Mouse (Mus musculus) lung, adult 2 months (tissue): ENCODE data around the gene Ago1.

Experiments
- CTCF ChIP-seq: fragments of 200-500 bp; IDR thresholded peaks from 2 replicates; pipeline ENCODE4 v1.5.1; 2011; ENCODE audit warnings: mild to moderate bottlenecking, low read length, control low read depth; ENCODE audit not compliant: insufficient read depth
- POLR2A ChIP-seq: fragments of 200-500 bp; IDR thresholded peaks from 2 replicates; pipeline ENCODE4 v1.6.1; 2011; ENCODE audit warnings: low read depth, mild to moderate bottlenecking, control low read depth, low read length, borderline replicate concordance; ENCODE audit errors: extremely low read depth

GRCm38 (mm10) chr4:126464892-126465235, 3.5 kb downstream of the Ago1 start:
- TF ChIP-seq CTCF, result no peak
- no peak for TF ChIP-seq POLR2A
